Mouse (Mus musculus) embryonic facial prominence, embryonic 15.5 days (tissue): ENCODE measurements around the gene Hoxd8. TPM values are rescaled to one million over a fixed set of nuclear protein-coding genes. Genes with fewer than 3 reads are reported as not detected.

Experiments used
- ATAC-seq: fragments of 200-750 bp; cut with Nextera tagmentation; 2 replicates; pipeline ENCODE4 v1.8.0; 2017; ENCODE audit warnings: low read depth, moderate TSS enrichment; ENCODE audit not compliant: insufficient number of reproducible peaks, low FRiP score, low TSS enrichment
- H3K27ac ChIP-seq: fragments of 300-500 bp; sonication (generic); replicated peaks from 2 replicates; pipeline ENCODE4 v1.5.1; 2015; ENCODE audit warnings: mild to moderate bottlenecking, inconsistent platforms
- H3K27me3 ChIP-seq: fragments of 300-500 bp; sonication (generic); 2 replicates; pipeline ENCODE4 v1.6.1; 2015; ENCODE audit warnings: inconsistent platforms
- H3K36me3 ChIP-seq: fragments of 300-500 bp; sonication (generic); 2 replicates; pipeline ENCODE4 v1.6.1; 2015; ENCODE audit warnings: mild to moderate bottlenecking, inconsistent platforms
- H3K4me1 ChIP-seq: fragments of 300-500 bp; sonication (generic); 2 replicates; pipeline ENCODE4 v1.6.1; 2015; ENCODE audit warnings: inconsistent platforms
- H3K4me2 ChIP-seq: fragments of 300-500 bp; sonication (generic); replicated peaks from 2 replicates; pipeline ENCODE4 v1.6.1; 2015; ENCODE audit warnings: mild to moderate bottlenecking, inconsistent platforms
- H3K4me3 ChIP-seq: fragments of 300-500 bp; sonication (generic); replicated peaks from 2 replicates; pipeline ENCODE4 v1.5.1; 2015; ENCODE audit warnings: mild to moderate bottlenecking, inconsistent platforms
- H3K9ac ChIP-seq: fragments of 300-500 bp; sonication (generic); 2 replicates; pipeline ENCODE4 v1.6.1; 2015; ENCODE audit warnings: inconsistent platforms
- H3K9me3 ChIP-seq: fragments of 300-500 bp; sonication (generic); replicated peaks from 2 replicates; pipeline ENCODE4 v1.6.1; 2016; ENCODE audit warnings: inconsistent platforms
- WGBS: fragments of 180-500 bp; shearing (Covaris S2); methylation state at CpG from one replicate; pipeline ENCODE4 v1.1.7; 2015; 5-methylcytosine and 5-hydroxymethylcytosine counted together
- polyA plus RNA-seq: library from polyadenylated mRNA; unstranded; fragments of >200 nt; fragmentation: Nextera tagmentation; extraction: Ambion mirVana; gene quantifications from 2 replicates; pipeline ENCODE4 v1.2.1, GENCODE M21; 2015

The Hoxd8 gene
- polyA plus RNA-seq, 1 experiment from 2014 or later, result 6.4 TPM

DNA sequence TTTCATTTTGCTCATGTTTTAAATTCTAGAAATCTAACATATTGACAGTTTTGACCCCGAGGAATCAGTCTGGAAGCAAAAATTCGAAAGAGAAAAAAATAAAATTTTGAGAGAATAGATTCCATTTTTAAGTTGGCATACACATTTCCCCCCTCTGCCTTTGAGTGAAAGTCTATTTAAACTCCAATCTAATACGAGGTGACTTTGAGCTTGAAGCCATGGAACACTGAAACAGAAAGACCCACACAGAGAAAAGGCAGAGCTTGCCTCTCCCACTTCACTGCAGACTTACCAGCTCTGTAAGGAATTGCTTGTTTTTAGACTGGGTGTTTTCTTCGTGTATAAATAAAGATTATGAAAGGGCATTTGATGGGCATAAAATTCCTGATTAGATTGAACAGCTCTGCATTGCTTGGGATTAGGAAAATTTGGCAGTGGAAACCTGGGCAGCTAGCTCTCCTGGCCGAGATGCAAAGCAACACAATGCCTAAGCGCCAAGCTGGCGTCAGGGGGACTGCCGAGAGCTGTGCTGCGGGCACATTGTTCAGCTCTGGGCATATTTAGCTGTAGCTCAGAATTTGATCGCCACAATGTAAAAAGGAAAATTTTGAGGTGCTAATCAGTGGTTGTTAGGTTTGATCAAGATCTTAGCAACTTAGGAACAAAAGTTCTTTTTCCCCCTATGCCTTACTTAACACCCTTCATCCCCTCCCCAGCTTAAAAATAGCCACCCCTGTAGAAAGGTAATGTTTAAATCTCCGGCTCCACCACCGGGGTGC lies 15.4 kb upstream of the Hoxd8 start:
- Histone ChIP-seq H3K27ac (no peak overlapping the region), H3K36me3 (no peaks in the 10 kb centered on the region), H3K4me3 (no peak overlapping the region), H3K27me3 (peaks cover 92% of the 10 kb centered on the region), H3K4me1 (no peaks in the 10 kb centered on the region), H3K9ac (no peak overlapping the region), H3K9me3 (no peaks in the 10 kb centered on the region), H3K4me2 (no peak overlapping the region)
- 5% methylated on average over 12 of the region's 12 CpGs for WGBS
- no peak for ATAC-seq

GRCm38 (mm10) chr2:74689574-74690337 lies 14.7 kb upstream of the Hoxd8 start:
- Histone ChIP-seq H3K4me2 (no peak overlapping the region), H3K9ac (no peak overlapping the region), H3K9me3 (no peaks in the 10 kb centered on the region), H3K36me3 (no peaks in the 10 kb centered on the region), H3K4me3 (no peak overlapping the region), H3K27me3 (peaks cover 92% of the 10 kb centered on the region), H3K4me1 (no peaks in the 10 kb centered on the region), H3K27ac (no peak overlapping the region)
- 3% methylated on average over 24 of the region's 24 CpGs for WGBS
- no peak for ATAC-seq

DNA sequence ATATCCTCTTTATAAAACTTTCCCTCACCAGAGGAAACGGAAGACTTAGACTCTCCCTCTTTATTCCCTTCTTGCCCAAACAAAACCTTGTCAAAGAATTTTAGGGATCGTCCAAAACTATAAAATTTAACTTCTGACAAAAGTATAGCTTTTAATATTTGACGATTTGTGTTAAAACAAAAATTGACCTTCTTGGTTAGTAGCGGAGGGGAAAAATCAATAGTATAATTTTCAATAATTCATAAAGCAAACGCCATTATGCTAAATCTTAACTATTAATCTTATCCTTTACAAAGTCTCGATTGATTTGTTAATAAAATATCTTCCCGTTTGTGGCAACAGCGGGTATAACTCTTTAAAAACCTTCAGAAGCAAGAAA lies 14.1 kb upstream of the Hoxd8 start:
- WGBS, result 10% methylated on average over 8 of the region's 8 CpGs
- no peak overlapping the region for H3K9ac ChIP-seq
- H3K27ac ChIP-seq, result no peak overlapping the region
- no peak overlapping the region for H3K4me2 ChIP-seq
- H3K9me3 ChIP-seq, result no peaks in the 10 kb centered on the region
- no peaks in the 10 kb centered on the region for H3K36me3 ChIP-seq
- peaks cover 92% of the 10 kb centered on the region for H3K27me3 ChIP-seq
- no peak for ATAC-seq
- no peak overlapping the region for H3K4me3 ChIP-seq
- H3K4me1 ChIP-seq, result no peaks in the 10 kb centered on the region

DNA sequence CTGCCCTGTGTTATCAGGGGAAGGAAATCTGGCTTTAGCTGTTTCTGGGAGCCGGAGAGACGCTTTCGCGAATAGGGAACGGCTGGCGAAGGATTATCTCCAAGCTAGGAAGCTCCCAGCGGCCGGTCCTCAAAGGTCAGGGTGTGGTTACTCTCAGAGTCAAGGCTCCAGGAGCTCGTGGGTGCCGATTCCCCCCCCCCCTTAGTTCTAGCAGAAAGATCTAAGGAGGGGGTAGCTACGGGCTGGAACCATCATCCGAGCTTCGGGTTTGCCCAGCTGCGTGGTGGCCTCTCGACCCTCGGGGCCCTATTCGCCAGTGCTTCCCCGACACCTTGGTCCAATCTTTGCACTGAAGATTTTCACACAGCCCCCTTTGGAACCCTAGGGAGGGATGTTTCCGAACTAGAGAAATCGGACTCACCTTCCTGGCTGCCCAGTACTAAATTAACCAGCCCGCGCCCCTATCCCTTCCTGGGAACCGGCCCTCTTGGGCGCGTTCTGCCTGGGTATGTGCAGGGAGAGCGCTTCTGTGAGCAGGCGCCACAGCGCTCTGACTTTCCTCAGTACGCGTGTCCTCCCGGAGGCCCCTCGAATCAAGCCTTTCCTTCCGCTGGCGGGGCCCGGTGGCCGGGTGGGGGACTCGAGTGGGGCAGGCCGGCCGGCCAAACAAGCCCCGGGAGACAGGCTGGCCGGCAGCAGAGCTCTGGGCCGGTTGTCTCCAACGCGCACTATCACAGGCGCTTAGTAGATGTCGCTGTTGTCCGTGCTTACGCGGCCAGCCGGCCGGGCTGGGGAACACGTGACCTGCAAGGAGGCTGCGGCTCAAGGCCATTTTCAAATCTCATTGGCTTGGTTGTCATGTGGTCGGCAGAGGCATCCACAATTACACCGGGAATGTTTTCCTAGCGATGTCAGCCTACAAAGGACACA lies 13.1 kb upstream of the Hoxd8 start, which contains the start of gene Hoxd10:
TSS of gene Hoxd10 (plus strand) at position 903 of the 930 bp plus-strand sequence.
- no peak within 1 kb of the TSS; the same call in 1 of the 2 replicates for H3K4me2 ChIP-seq
- H3K9me3 ChIP-seq, result no peaks in the 10 kb centered on the region
- no peaks in the 10 kb centered on the region for H3K4me1 ChIP-seq
- H3K4me3 ChIP-seq, result peak within 1 kb of the TSS; percentile 16; the same call in 1 of the 2 replicates
- WGBS, result under 1% methylated on average over 56 of the region's 56 CpGs
- H3K36me3 ChIP-seq, result no peaks in the 10 kb centered on the region
- ATAC-seq, result no peak
- H3K27me3 ChIP-seq, result peaks cover 94% of the 10 kb centered on the region
- no peak within 1 kb of the TSS for H3K27ac ChIP-seq
- H3K9ac ChIP-seq, result no peak within 1 kb of the TSS

DNA sequence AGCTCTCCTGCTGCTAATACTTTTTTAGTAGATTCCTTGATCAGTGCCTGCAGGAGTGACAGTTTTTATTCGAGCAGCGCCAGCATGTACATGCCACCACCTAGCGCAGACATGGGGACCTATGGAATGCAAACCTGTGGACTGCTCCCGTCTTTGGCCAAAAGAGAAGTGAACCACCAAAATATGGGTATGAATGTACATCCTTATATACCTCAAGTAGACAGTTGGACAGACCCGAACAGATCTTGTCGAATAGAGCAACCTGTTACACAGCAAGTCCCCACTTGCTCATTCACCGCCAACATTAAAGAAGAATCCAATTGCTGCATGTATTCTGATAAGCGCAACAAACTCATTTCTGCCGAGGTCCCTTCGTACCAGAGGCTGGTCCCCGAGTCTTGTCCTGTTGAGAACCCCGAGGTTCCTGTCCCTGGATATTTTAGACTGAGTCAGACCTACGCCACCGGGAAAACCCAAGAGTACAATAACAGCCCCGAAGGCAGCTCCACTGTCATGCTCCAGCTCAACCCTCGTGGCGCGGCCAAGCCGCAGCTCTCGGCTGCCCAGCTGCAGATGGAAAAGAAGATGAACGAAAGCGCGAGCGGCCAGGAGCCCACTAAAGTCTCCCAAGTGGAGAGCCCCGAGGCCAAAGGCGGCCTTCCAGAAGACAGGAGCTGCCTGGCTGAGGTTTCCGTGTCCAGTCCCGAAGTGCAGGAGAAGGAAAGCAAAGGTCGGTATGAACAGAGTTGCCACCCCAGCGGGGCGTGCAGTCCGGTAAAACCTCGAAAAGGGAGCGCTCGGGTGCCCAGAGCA lies 12.2 kb upstream of the Hoxd8 start:
- H3K27ac ChIP-seq, result no peak overlapping the region
- peaks cover 94% of the 10 kb centered on the region for H3K27me3 ChIP-seq
- no peaks in the 10 kb centered on the region for H3K36me3 ChIP-seq
- no peak for ATAC-seq
- WGBS, result 3% methylated on average over 35 of the region's 35 CpGs
- H3K4me1 ChIP-seq, result no peaks in the 10 kb centered on the region
- no peak overlapping the region for H3K4me2 ChIP-seq
- 0 out of 2 replicates have a peak overlapping the region, but pooled peaks have one; percentile 7 for H3K4me3 ChIP-seq
- no peaks in the 10 kb centered on the region for H3K9me3 ChIP-seq
- no peak overlapping the region for H3K9ac ChIP-seq

DNA sequence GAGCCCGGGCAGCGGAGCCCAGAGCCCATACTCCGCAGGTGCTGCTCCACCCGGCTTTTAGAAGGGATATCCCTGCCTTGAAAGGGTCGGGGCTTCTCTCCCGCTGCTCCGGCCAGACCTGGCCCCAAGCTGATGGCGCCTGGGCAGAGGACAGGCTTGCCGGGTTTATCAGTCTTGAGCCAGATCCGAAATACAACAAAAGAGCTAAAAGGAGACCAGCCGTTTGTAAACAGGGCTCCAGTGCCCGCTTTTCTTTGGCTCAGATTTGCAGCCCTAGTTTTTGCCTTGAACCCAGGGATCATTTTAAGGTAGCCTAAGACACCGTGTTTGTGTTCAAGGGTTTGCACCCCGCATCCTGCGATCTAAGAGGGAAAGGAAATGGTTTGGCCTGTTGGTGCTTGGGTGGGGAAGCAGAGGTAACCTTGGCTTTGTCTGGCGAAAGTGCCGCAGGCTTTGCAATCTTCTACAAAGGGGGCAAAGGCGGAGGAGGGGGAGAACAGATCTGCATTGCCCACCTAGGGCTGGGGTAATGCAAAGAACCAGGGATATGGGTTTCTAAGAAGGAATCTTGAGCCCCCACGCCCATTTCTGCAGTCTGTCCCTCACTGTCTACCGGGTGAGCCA lies 11.5 kb upstream of the Hoxd8 start:
- no peak overlapping the region for H3K4me3 ChIP-seq
- H3K27ac ChIP-seq, result no peak overlapping the region

DNA sequence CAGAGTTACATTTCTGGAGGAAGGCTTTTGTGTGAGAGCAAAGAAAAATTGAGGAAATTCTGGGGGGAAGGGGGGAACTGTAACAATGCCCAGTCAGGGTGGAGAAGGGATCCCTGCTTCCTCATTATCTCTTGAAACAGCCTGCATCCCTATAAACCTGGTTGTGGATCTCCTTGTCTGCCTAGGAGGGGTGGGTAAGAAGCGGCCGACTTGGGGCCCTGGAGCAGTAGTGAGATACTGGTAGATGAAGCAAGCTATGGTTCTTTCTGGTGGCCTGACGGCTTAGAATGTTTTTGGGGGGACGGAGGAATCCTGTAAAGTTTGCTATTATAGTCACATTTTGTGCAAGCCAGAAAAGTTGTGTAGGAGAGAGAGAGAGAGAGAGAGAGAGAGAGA lies 11.0 kb upstream of the Hoxd8 start:
- no peaks in the 10 kb centered on the region for H3K36me3 ChIP-seq
- H3K27me3 ChIP-seq, result peaks cover 94% of the 10 kb centered on the region
- H3K9ac ChIP-seq, result no peak overlapping the region
- H3K4me1 ChIP-seq, result peaks cover 11% of the 10 kb centered on the region
- no peak overlapping the region for H3K4me2 ChIP-seq
- no peak overlapping the region for H3K4me3 ChIP-seq
- H3K9me3 ChIP-seq, result no peaks in the 10 kb centered on the region
- 5% methylated on average over 4 of the region's 4 CpGs for WGBS
- ATAC-seq, result no peak
- no peak overlapping the region for H3K27ac ChIP-seq

More for the DNA sequence above, 11.5 kb upstream of the Hoxd8 start:
- Histone ChIP-seq H3K9ac (no peak overlapping the region), H3K36me3 (no peaks in the 10 kb centered on the region), H3K4me1 (peaks cover 5% of the 10 kb centered on the region), H3K27me3 (peaks cover 94% of the 10 kb centered on the region), H3K4me2 (no peak overlapping the region), H3K9me3 (no peaks in the 10 kb centered on the region)
- 2% methylated on average over 20 of the region's 20 CpGs for WGBS
- ATAC-seq, result no peak

DNA sequence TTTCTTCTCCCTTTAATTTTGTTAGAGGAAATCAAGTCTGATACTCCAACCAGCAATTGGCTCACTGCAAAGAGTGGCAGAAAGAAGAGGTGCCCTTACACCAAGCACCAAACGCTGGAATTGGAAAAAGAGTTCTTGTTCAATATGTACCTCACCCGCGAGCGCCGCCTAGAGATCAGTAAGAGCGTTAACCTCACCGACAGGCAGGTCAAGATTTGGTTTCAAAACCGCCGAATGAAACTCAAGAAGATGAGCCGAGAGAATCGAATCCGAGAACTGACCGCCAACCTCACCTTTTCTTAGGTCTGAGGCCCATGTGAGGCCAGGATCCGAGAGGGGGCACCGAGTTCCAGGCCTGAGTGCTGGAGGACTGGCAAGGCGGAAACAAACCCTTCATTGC lies 10.3 kb upstream of the Hoxd8 start:
- Histone ChIP-seq H3K27me3 (peaks cover 94% of the 10 kb centered on the region), H3K36me3 (no peaks in the 10 kb centered on the region), H3K4me3 (no peak overlapping the region), H3K4me1 (peaks cover 15% of the 10 kb centered on the region), H3K4me2 (no peak overlapping the region), H3K9me3 (no peaks in the 10 kb centered on the region), H3K27ac (no peak overlapping the region), H3K9ac (no peak overlapping the region)
- 3% methylated on average over 16 of the region's 16 CpGs for WGBS
- ATAC-seq, result no peak

- WGBS, result 12% methylated on average over 1 of the region's 1 CpGs
- ATAC-seq, result no peak
- H3K9me3 ChIP-seq, result no peaks in the 10 kb centered on the region
- H3K27me3 ChIP-seq, result peaks cover 96% of the 10 kb centered on the region
- H3K27ac ChIP-seq, result no peak overlapping the region
- no peaks in the 10 kb centered on the region for H3K36me3 ChIP-seq
- H3K4me2 ChIP-seq, result no peak overlapping the region
- no peak overlapping the region for H3K4me3 ChIP-seq
- H3K9ac ChIP-seq, result no peak overlapping the region
- H3K4me1 ChIP-seq, result peaks cover 15% of the 10 kb centered on the region
These were observed 9.0 kb upstream of the Hoxd8 start for GRCm38 (mm10) chr2:74695383-74695782.

GRCm38 (mm10) chr2:74695813-74696430 lies 8.5 kb upstream of the Hoxd8 start:
- no peak for ATAC-seq
- no peak overlapping the region for H3K4me3 ChIP-seq
- H3K27me3 ChIP-seq, result peaks cover 100% of the 10 kb centered on the region
- H3K9ac ChIP-seq, result no peak overlapping the region
- 8% methylated on average over 7 of the region's 7 CpGs for WGBS
- H3K27ac ChIP-seq, result no peak overlapping the region
- no peak overlapping the region for H3K4me2 ChIP-seq
- H3K4me1 ChIP-seq, result peaks cover 15% of the 10 kb centered on the region
- H3K9me3 ChIP-seq, result no peaks in the 10 kb centered on the region
- no peaks in the 10 kb centered on the region for H3K36me3 ChIP-seq
